Mouse (Mus musculus): ENCODE data around the gene Sfmbt2.

DNA sequence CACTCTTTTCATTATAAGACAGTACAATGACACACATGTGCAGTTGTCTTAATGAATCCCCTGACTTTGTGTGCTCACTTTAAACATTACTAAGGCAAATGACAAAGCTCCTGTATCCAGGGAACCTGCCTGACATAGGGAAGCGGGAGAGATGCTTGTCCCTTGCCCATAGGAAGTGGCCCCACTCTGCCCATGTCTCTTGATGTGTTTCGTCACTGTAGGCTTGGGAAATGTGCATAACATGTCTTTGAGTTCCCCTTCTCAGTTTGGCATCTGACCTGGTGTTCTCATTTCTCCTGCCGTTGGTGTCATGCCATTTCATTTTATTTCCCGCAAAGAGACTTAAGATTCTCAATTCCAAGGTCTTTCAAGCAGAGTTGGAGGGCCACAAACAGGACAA is 202.0 kb downstream of the Sfmbt2 start:
- TF ChIP-seq CTCF (IDR thresholded peaks at IDR 0.05; ENCODE audit: low read depth, low read length) (no peak), GATA1 (IDR thresholded peaks at IDR 0.05; ENCODE audit: borderline replicate concordance, low read length) (no peak)

All from G1E (cell line).